ENCODE assay signal across 17 mouse cellular contexts in genomic region chr4:45713046-45713706, GRCm38 (mm10).
DNase-seq lines count a peak whose midpoint lies in the region; ATAC-seq lines count a peak whose summit lies in the region.
"Had no signal": no experiment of that assay in that cellular context is flagged by ENCODE, and none has a peak within 500 bp of the region (broad histone marks: within the 10 kb centered on the region; RNA-seq: fewer than 3 reads in every experiment).

No protein-coding gene starts in this region.

- H3K27ac ChIP-seq in hindbrain, embryonic 13.5 days, result peak overlapping the region; percentile 75
- no peak overlapping the region for H3K27ac ChIP-seq in hindbrain, embryonic 11.5 days (ENCODE audit: low read depth, low read length)
- peak overlapping the region; percentile 10; the same call in 1 of the 2 replicates for H3K27ac ChIP-seq in forebrain, embryonic 16.5 days (ENCODE audit: low read length)
- H3K27ac ChIP-seq: embryonic facial prominence, embryonic 15.5 days; layer of hippocampus, adult 2 months; left cerebral cortex, adult 2 months had no signal

- intact Hi-C loops in heart, postnatal 25 days (cut with DNase I), result no loop called here

- DNase-seq in hindbrain, embryonic 11.5 days (ENCODE audit: low spot score), result no peak
- peak; percentile 42 for DNase-seq in retina, postnatal 1 day
- DNase-seq in retina, embryonic 14.5 days (ENCODE audit: low spot score), result no peak
- no peak for DNase-seq in heart, postnatal 25 days (ENCODE audit: low spot score)
- no peak for DNase-seq in urinary bladder, postnatal 25 days (ENCODE audit: low spot score)
- DNase-seq: gastrocnemius, postnatal 36 days; kidney, adult 2 months; liver; lung, adult 2 months; right cerebral cortex, adult 18-20 months had no signal

- H3K4me2 ChIP-seq in hindbrain, embryonic 13.5 days, result no peak overlapping the region
- no peak overlapping the region for H3K4me2 ChIP-seq in hindbrain, embryonic 11.5 days (replicated peaks; ENCODE audit: low read depth, low read length)
- no peak overlapping the region for H3K4me2 ChIP-seq in forebrain, embryonic 16.5 days (ENCODE audit: low read length)
- H3K4me2 ChIP-seq: embryonic facial prominence, embryonic 15.5 days; heart, embryonic 12.5 days had no signal

- H3K9ac ChIP-seq in hindbrain, embryonic 13.5 days, result no peak overlapping the region
- H3K9ac ChIP-seq in hindbrain, embryonic 11.5 days (ENCODE audit: low read depth, low read length), result no peak overlapping the region
- no peak overlapping the region for H3K9ac ChIP-seq in forebrain, embryonic 16.5 days (replicated peaks; ENCODE audit: low read depth, low read length)
- H3K9ac ChIP-seq: embryonic facial prominence, embryonic 15.5 days; heart, embryonic 12.5 days had no signal

- no peaks in the 10 kb centered on the region for H3K36me3 ChIP-seq in hindbrain, embryonic 13.5 days
- H3K36me3 ChIP-seq in hindbrain, embryonic 11.5 days (ENCODE audit: control insufficient read depth, insufficient read depth, low read length), result no peaks in the 10 kb centered on the region
- no peaks in the 10 kb centered on the region for H3K36me3 ChIP-seq in forebrain, embryonic 16.5 days (ENCODE audit: control insufficient read depth, insufficient read depth)
- H3K36me3 ChIP-seq: embryonic facial prominence, embryonic 15.5 days; heart, embryonic 12.5 days had no signal

- peaks cover 21% of the 10 kb centered on the region for H3K4me1 ChIP-seq in hindbrain, embryonic 13.5 days (replicated peaks)
- peaks cover 4% of the 10 kb centered on the region; the same call in 1 of the 2 replicates for H3K4me1 ChIP-seq in hindbrain, embryonic 11.5 days (replicated peaks; ENCODE audit: control insufficient read depth, insufficient read depth, low read length)
- H3K4me1 ChIP-seq in forebrain, embryonic 16.5 days (replicated peaks; ENCODE audit: control insufficient read depth, insufficient read depth, low read length), result peaks cover 21% of the 10 kb centered on the region
- H3K4me1 ChIP-seq: heart, embryonic 12.5 days had no signal

- H3K4me3 ChIP-seq in hindbrain, embryonic 13.5 days, result no peak overlapping the region
- no peak overlapping the region for H3K4me3 ChIP-seq in hindbrain, embryonic 11.5 days (ENCODE audit: low read depth, low read length)
- no peak overlapping the region for H3K4me3 ChIP-seq in forebrain, embryonic 16.5 days (replicated peaks; ENCODE audit: low read length)
- H3K4me3 ChIP-seq: embryonic facial prominence, embryonic 15.5 days; heart, embryonic 12.5 days; layer of hippocampus, adult 2 months; left cerebral cortex, adult 2 months had no signal

- no peak for ATAC-seq in hindbrain, embryonic 13.5 days (ENCODE audit: low FRiP score)
- ATAC-seq in hindbrain, embryonic 11.5 days (ENCODE audit: low FRiP score), result no peak
- ATAC-seq in forebrain, embryonic 16.5 days, result no peak
- ATAC-seq: CD4-positive, CD25-positive, alpha-beta regulatory T cell, adult 4 months had no signal

- no peaks in the 10 kb centered on the region for H3K9me3 ChIP-seq in hindbrain, embryonic 13.5 days
- no peaks in the 10 kb centered on the region for H3K9me3 ChIP-seq in hindbrain, embryonic 11.5 days (ENCODE audit: control insufficient read depth, low read length)
- H3K9me3 ChIP-seq in forebrain, embryonic 16.5 days (ENCODE audit: control insufficient read depth, low read length), result no peaks in the 10 kb centered on the region
- H3K9me3 ChIP-seq: embryonic facial prominence, embryonic 15.5 days; heart, embryonic 12.5 days had no signal

- H3K27me3 ChIP-seq in hindbrain, embryonic 13.5 days, result 0 out of 2 replicates have a peak, but pooled peaks cover 11% of the 10 kb centered on the region
- H3K27me3 ChIP-seq in hindbrain, embryonic 11.5 days (ENCODE audit: control insufficient read depth, insufficient read depth, low read length), result no peaks in the 10 kb centered on the region
- no peaks in the 10 kb centered on the region for H3K27me3 ChIP-seq in forebrain, embryonic 16.5 days (replicated peaks; ENCODE audit: control insufficient read depth, insufficient read depth, low read length)
- H3K27me3 ChIP-seq: embryonic facial prominence, embryonic 15.5 days; heart, embryonic 12.5 days had no signal

- 34% methylated on average over 8 of the region's 8 CpGs for WGBS in hindbrain, embryonic 13.5 days
- WGBS in hindbrain, embryonic 11.5 days, result 56% methylated on average over 8 of the region's 8 CpGs
- WGBS in forebrain, embryonic 16.5 days, result 25% methylated on average over 8 of the region's 8 CpGs
